Comparison of ENCODE assay signal across 11 mouse cellular contexts in the genomic region with DNA sequence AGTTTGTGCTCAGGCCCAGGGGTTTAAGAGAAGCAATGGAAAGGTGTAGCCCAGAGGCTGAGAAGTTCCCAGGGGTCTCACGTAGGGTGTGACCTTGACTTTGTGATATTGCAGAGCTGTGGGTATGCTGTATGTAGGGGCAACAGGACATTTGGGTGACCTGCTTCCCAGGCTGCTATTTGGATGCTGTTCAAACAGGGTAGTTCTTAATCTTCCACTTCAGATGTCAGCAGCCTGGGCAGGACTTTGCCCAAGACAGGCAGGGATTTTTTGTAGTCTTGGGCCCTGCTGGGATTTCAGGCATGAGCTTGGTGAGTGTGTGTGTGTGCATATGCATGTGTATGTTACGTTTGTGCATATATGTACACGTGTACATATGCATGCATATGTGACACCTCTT. TPM values are rescaled to one million over a fixed set of nuclear protein-coding genes. Genes with fewer than 3 reads are reported as not detected.
DNase-seq lines count a peak whose midpoint lies in the region; ATAC-seq and TF ChIP-seq lines count a peak whose summit lies in the region.
"Had no signal": no experiment of that assay in that cellular context is flagged by ENCODE, and none has a peak within 500 bp of the region (broad histone marks: within the 10 kb centered on the region; RNA-seq: fewer than 3 reads in every experiment).

No protein-coding gene starts in this region.

- H3K4me3 ChIP-seq in heart, embryonic 12.5 days, result no peak overlapping the region
- H3K4me3 ChIP-seq in liver, embryonic 11.5 days (ENCODE audit: low read depth, low read length), result no peak overlapping the region
- no peak overlapping the region for H3K4me3 ChIP-seq in liver, postnatal 0 days (ENCODE audit: low read depth, low read length)
- H3K4me3 ChIP-seq in stomach, embryonic 16.5 days (replicated peaks; ENCODE audit: low read length), result no peak overlapping the region
- no peak overlapping the region for H3K4me3 ChIP-seq in forebrain, embryonic 10.5 days
- H3K4me3 ChIP-seq: forebrain, embryonic 12.5 days had no signal

- WGBS in heart, embryonic 12.5 days, result 79% methylated on average over 3 of the region's 3 CpGs
- 79% methylated on average over 3 of the region's 3 CpGs for WGBS in liver, embryonic 11.5 days
- 64% methylated on average over 3 of the region's 3 CpGs for WGBS in liver, postnatal 0 days (ENCODE audit: insufficient replicate concordance)
- 68% methylated on average over 3 of the region's 3 CpGs for WGBS in stomach, embryonic 16.5 days
- WGBS in forebrain, embryonic 10.5 days, result 86% methylated on average over 3 of the region's 3 CpGs

- H3K9ac ChIP-seq in heart, embryonic 12.5 days, result 0 out of 2 replicates have a peak overlapping the region, but pooled peaks have one; percentile 11
- H3K9ac ChIP-seq in liver, embryonic 11.5 days (ENCODE audit: low read depth, low read length), result no peak overlapping the region
- H3K9ac ChIP-seq in liver, postnatal 0 days (replicated peaks), result no peak overlapping the region
- H3K9ac ChIP-seq in stomach, embryonic 16.5 days (ENCODE audit: low read length), result no peak overlapping the region
- H3K9ac ChIP-seq: forebrain, embryonic 12.5 days had no signal

- TF ChIP-seq CTCF in liver, postnatal 0 days (IDR thresholded peaks at IDR 0.05; ENCODE audit: low read depth), result no peak

- no peak for TF ChIP-seq EP300 in liver, postnatal 0 days (IDR thresholded peaks at IDR 0.05; ENCODE audit: low read depth)

- no peaks in the 10 kb centered on the region for H3K27me3 ChIP-seq in heart, embryonic 12.5 days (replicated peaks)
- H3K27me3 ChIP-seq in liver, embryonic 11.5 days (replicated peaks; ENCODE audit: control insufficient read depth, insufficient read depth, low read length), result no peaks in the 10 kb centered on the region
- H3K27me3 ChIP-seq in liver, postnatal 0 days (ENCODE audit: insufficient read depth, low read length), result no peaks in the 10 kb centered on the region
- no peaks in the 10 kb centered on the region for H3K27me3 ChIP-seq in stomach, embryonic 16.5 days (ENCODE audit: control insufficient read depth, insufficient read depth, low read length)
- no peaks in the 10 kb centered on the region for H3K27me3 ChIP-seq in forebrain, embryonic 10.5 days (ENCODE audit: poor library complexity, severe bottlenecking)

- DNase-seq in heart, adult 8-10 months (ENCODE audit: low spot score), result no peak
- DNase-seq in liver, embryonic 11.5 days (ENCODE audit: low spot score), result no peak
- DNase-seq in liver, postnatal 0 days, result no peak
- peak; percentile 60 for DNase-seq in kidney, postnatal 14 days
- DNase-seq in forebrain, embryonic 10.5 days (ENCODE audit: extremely low spot score, low spot score), result no peak
- no peak for DNase-seq in thymus, postnatal 0 days (ENCODE audit: low spot score)
- DNase-seq: cerebellum, adult 8-10 months; left cerebral cortex, postnatal 4 days had no signal

- 0 out of 2 replicates have a peak overlapping the region, but pooled peaks have one; percentile 15 for H3K27ac ChIP-seq in heart, embryonic 12.5 days (ENCODE audit: poor library complexity, severe bottlenecking)
- peak overlapping the region; percentile 30; the same call in 1 of the 2 replicates for H3K27ac ChIP-seq in liver, embryonic 11.5 days (ENCODE audit: low read depth, low read length)
- no peak overlapping the region for H3K27ac ChIP-seq in liver, postnatal 0 days (ENCODE audit: low read depth)
- peak overlapping the region; percentile 88 for H3K27ac ChIP-seq in stomach, embryonic 16.5 days (ENCODE audit: low read length)
- H3K27ac ChIP-seq in forebrain, embryonic 10.5 days, result no peak overlapping the region
- H3K27ac ChIP-seq: forebrain, embryonic 12.5 days had no signal

- H3K4me1 ChIP-seq in heart, embryonic 12.5 days (replicated peaks), result peaks cover 81% of the 10 kb centered on the region
- peaks cover 47% of the 10 kb centered on the region for H3K4me1 ChIP-seq in liver, embryonic 11.5 days (replicated peaks; ENCODE audit: control insufficient read depth, insufficient read depth, low read length)
- peaks cover 68% of the 10 kb centered on the region for H3K4me1 ChIP-seq in liver, postnatal 0 days (ENCODE audit: insufficient read depth)
- H3K4me1 ChIP-seq in stomach, embryonic 16.5 days (ENCODE audit: control insufficient read depth, insufficient read depth, low read length), result peaks cover 53% of the 10 kb centered on the region
- H3K4me1 ChIP-seq in forebrain, embryonic 10.5 days, result peaks cover 58% of the 10 kb centered on the region

- peak overlapping the region; percentile 5; the same call in 1 of the 2 replicates for H3K4me2 ChIP-seq in heart, embryonic 12.5 days
- no peak overlapping the region for H3K4me2 ChIP-seq in liver, embryonic 11.5 days
- H3K4me2 ChIP-seq in liver, postnatal 0 days (ENCODE audit: low read depth, low read length), result no peak overlapping the region
- no peak overlapping the region for H3K4me2 ChIP-seq in stomach, embryonic 16.5 days (ENCODE audit: low read depth, low read length)
- H3K4me2 ChIP-seq: forebrain, embryonic 12.5 days had no signal

- no peaks in the 10 kb centered on the region for H3K36me3 ChIP-seq in heart, embryonic 12.5 days
- H3K36me3 ChIP-seq in liver, embryonic 11.5 days (ENCODE audit: control insufficient read depth, insufficient read depth, low read length), result no peaks in the 10 kb centered on the region
- 0 out of 2 replicates have a peak, but pooled peaks cover 3% of the 10 kb centered on the region for H3K36me3 ChIP-seq in liver, postnatal 0 days (replicated peaks; ENCODE audit: insufficient read depth, low read length)
- H3K36me3 ChIP-seq in stomach, embryonic 16.5 days (ENCODE audit: control insufficient read depth, insufficient read depth, low read length), result no peaks in the 10 kb centered on the region
- no peaks in the 10 kb centered on the region for H3K36me3 ChIP-seq in forebrain, embryonic 10.5 days (replicated peaks)
- H3K36me3 ChIP-seq: forebrain, embryonic 12.5 days had no signal

- H3K9me3 ChIP-seq in heart, embryonic 12.5 days (replicated peaks), result no peaks in the 10 kb centered on the region
- H3K9me3 ChIP-seq in liver, embryonic 11.5 days (ENCODE audit: control insufficient read depth, low read length), result no peaks in the 10 kb centered on the region
- H3K9me3 ChIP-seq in liver, postnatal 0 days (ENCODE audit: low read length), result no peaks in the 10 kb centered on the region
- no peaks in the 10 kb centered on the region for H3K9me3 ChIP-seq in stomach, embryonic 16.5 days (replicated peaks; ENCODE audit: control insufficient read depth, low read length)
- H3K9me3 ChIP-seq in forebrain, embryonic 10.5 days, result no peaks in the 10 kb centered on the region
- H3K9me3 ChIP-seq: forebrain, embryonic 12.5 days had no signal

- ATAC-seq in heart, embryonic 12.5 days (ENCODE audit: insufficient number of reproducible peaks, low FRiP score), result no peak
- ATAC-seq in liver, embryonic 11.5 days (replicated peaks; ENCODE audit: low FRiP score), result no peak
- ATAC-seq in liver, postnatal 0 days, result no peak
- ATAC-seq in stomach, embryonic 16.5 days (ENCODE audit: insufficient read depth, low FRiP score), result no peak

RNA-seq across cellular contexts. Expression of gene Rxra, which starts 28.4 kb away (rescaled TPM):
- polyA plus RNA-seq in heart, embryonic 12.5 days (2016; fragmentation: Nextera tagmentation; extraction: Ambion mirVana), result 7.8 and 8.6 TPM in 2 replicates
- 10 to 100 TPM; 50.5 to 61.2 (median 56.9) TPM for total RNA-seq in heart, adult 8-10 months (2022)
- polyA plus RNA-seq in liver, embryonic 11.5 days (2014; fragmentation: Nextera tagmentation; extraction: Ambion mirVana), result 5.2 and 5.5 TPM in 2 replicates
- 13.3 and 13.9 TPM in 2 replicates for polyA plus RNA-seq in liver, postnatal 0 days (2015; fragmentation: Nextera tagmentation; extraction: Ambion mirVana)
- 11.9 and 12.4 TPM in 2 replicates for polyA plus RNA-seq in stomach, embryonic 16.5 days (2015; fragmentation: Nextera tagmentation; extraction: Ambion mirVana)
- polyA plus RNA-seq in forebrain, embryonic 10.5 days (2016; fragmentation: Nextera tagmentation; extraction: Ambion mirVana), result 7.7 and 7.8 TPM in 2 replicates
- 5.1 and 5.5 TPM in 2 replicates for polyA plus RNA-seq in thymus, postnatal 0 days (2015; fragmentation: Nextera tagmentation; extraction: Ambion mirVana)

Comparison
In these comparisons a context has a peak if more than half of its experiments do, and no peak if none do; other contexts are left out.
1. H3K27ac ChIP-seq: peak in heart, embryonic 12.5 days (single experiment), liver, embryonic 11.5 days (single experiment) and stomach, embryonic 16.5 days (single experiment); none in liver, postnatal 0 days (single experiment) and forebrain, embryonic 10.5 days (single experiment).